Mouse (Mus musculus) heart, embryonic 15.5 days (tissue): Measurements from ENCODE around the gene Efna1. TPM values are rescaled to one million over a fixed set of nuclear protein-coding genes. Genes with fewer than 3 reads are reported as not detected.

Experiments
- ATAC-seq: fragments of 200-750 bp; cut with Nextera tagmentation; replicated peaks from 2 replicates; pipeline ENCODE4 v1.8.0; 2017; ENCODE audit warnings: low read depth, moderate TSS enrichment; ENCODE audit not compliant: insufficient number of reproducible peaks, insufficient read depth, low FRiP score
- H3K27ac ChIP-seq: fragments of 300-500 bp; sonication (generic); 2 replicates; pipeline ENCODE4 v1.5.1; 2015; ENCODE audit warnings: mild to moderate bottlenecking, inconsistent platforms
- H3K27me3 ChIP-seq: fragments of 300-500 bp; sonication (generic); 2 replicates; pipeline ENCODE4 v1.6.1; 2015; ENCODE audit warnings: inconsistent platforms
- H3K36me3 ChIP-seq: fragments of 300-500 bp; sonication (generic); 2 replicates; pipeline ENCODE4 v1.6.1; 2015; ENCODE audit warnings: mild to moderate bottlenecking, inconsistent platforms
- H3K4me1 ChIP-seq: fragments of 300-500 bp; sonication (generic); replicated peaks from 2 replicates; pipeline ENCODE4 v1.6.1; 2015; ENCODE audit warnings: inconsistent platforms
- H3K4me2 ChIP-seq: fragments of 300-500 bp; sonication (generic); 2 replicates; pipeline ENCODE4 v1.6.1; 2015; ENCODE audit warnings: inconsistent platforms, mild to moderate bottlenecking, moderate library complexity
- H3K4me3 ChIP-seq: fragments of 300-500 bp; sonication (generic); 2 replicates; pipeline ENCODE4 v1.5.1; 2015; ENCODE audit warnings: mild to moderate bottlenecking, inconsistent platforms
- H3K9ac ChIP-seq: fragments of 300-500 bp; sonication (generic); 2 replicates; pipeline ENCODE4 v1.6.1; 2015; ENCODE audit warnings: mild to moderate bottlenecking, inconsistent platforms
- H3K9me3 ChIP-seq: fragments of 300-500 bp; sonication (generic); replicated peaks from 2 replicates; pipeline ENCODE4 v1.6.1; 2016; ENCODE audit warnings: inconsistent platforms
- WGBS: fragments of 180-500 bp; shearing (Covaris S2); methylation state at CpG from one replicate; pipeline ENCODE4 v1.1.7; 2015; ENCODE audit warnings: mixed read lengths; 5-methylcytosine and 5-hydroxymethylcytosine counted together
- polyA plus RNA-seq: library from polyadenylated mRNA; unstranded; fragments of >200 nt; fragmentation: Nextera tagmentation; extraction: Ambion mirVana; gene quantifications from 2 replicates; pipeline ENCODE4 v1.2.1, GENCODE M21; 2015

Efna1 gene
- polyA plus RNA-seq, 1 experiment from 2014 or later: 35.0 TPM

DNA sequence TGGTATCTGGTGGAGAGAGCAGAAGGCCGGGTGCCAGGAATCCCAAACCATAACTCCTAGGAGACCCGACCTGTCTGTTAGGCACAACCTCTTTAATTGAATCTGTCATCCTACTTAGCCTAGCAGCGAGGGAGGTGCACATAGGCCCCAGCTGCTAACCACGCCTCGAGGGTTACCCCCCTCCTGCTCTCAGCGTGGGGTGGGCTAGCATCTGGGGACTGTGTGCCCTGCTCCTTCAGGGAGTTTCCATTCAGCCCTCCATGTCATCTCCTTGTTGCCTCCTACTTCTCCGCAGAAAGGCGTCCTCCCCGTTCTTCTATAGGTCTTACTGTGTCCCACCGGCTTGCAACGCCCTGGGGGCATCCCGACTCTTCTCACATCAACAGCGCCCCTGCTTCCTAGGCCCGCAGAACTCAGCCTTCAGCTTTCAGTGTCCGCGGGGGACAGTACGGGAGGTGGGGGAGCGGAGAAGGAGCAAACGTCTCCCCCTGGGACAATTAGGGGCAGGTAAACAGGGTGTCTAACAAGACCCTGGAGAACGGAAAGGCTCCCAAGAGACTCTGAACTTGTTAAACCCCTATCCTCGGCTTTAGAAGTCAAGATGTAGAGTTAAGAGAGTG, 38.1 kb upstream of the Efna1 start:
- no peak for ATAC-seq
- peak overlapping the region; percentile 62 for H3K4me3 ChIP-seq
- H3K27ac ChIP-seq: no peak overlapping the region
- peak overlapping the region; percentile 98 for H3K4me2 ChIP-seq
- no peaks in the 10 kb centered on the region for H3K9me3 ChIP-seq
- no peaks in the 10 kb centered on the region for H3K36me3 ChIP-seq
- 14% methylated on average over 21 of the region's 21 CpGs for WGBS
- H3K9ac ChIP-seq: no peak overlapping the region
- peaks cover 76% of the 10 kb centered on the region for H3K27me3 ChIP-seq
- peaks cover 75% of the 10 kb centered on the region for H3K4me1 ChIP-seq

DNA sequence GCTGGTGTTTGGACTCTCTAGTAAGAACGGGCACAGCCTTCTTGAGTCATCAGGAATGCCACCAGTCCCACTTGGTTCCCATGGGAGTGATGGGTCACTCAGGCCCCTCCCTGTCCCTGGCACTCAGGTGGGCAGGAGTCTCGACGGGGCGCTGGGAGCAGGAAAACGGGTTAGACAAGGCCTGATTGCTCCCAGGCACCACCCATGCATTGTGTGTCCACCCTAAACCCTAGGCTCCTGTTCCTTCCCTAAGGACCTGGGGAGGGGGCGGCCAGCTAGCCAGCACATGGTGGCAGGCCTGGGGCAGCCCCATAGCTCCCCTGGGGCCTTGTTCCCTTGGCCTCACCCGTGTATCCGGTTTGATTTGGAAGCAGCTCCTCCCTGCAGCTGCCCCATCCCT, 37.4 kb upstream of the Efna1 start:
- ATAC-seq: no peak
- no peak overlapping the region for H3K4me2 ChIP-seq
- 68% methylated on average over 8 of the region's 8 CpGs for WGBS
- H3K36me3 ChIP-seq: no peaks in the 10 kb centered on the region
- H3K27ac ChIP-seq: no peak overlapping the region
- no peak overlapping the region for H3K4me3 ChIP-seq
- no peak overlapping the region for H3K9ac ChIP-seq
- H3K4me1 ChIP-seq: peaks cover 76% of the 10 kb centered on the region
- peaks cover 69% of the 10 kb centered on the region for H3K27me3 ChIP-seq
- no peaks in the 10 kb centered on the region for H3K9me3 ChIP-seq

DNA sequence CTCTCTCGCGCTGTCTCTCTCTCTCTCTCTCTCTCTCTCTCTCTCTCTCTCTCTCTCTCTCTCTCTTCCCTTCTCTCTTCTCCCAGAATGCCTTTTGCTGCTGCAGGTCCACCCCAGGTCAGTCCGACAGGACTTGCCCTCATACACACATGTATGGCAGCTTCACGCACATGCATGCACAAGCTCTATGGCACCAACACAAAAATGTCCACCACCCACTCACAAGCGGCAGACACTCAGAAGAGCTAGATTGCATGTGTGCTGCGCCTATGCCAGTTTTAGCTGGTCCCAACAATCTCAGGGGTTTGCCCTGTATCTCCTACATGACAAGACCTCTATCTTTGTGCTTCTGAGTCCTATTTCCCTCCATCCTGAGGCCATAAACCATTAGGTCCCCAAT, 36.3 kb upstream of the Efna1 start:
- H3K4me2 ChIP-seq: peak overlapping the region; percentile 16; the same call in 1 of the 2 replicates
- no peak overlapping the region for H3K9ac ChIP-seq

DNA sequence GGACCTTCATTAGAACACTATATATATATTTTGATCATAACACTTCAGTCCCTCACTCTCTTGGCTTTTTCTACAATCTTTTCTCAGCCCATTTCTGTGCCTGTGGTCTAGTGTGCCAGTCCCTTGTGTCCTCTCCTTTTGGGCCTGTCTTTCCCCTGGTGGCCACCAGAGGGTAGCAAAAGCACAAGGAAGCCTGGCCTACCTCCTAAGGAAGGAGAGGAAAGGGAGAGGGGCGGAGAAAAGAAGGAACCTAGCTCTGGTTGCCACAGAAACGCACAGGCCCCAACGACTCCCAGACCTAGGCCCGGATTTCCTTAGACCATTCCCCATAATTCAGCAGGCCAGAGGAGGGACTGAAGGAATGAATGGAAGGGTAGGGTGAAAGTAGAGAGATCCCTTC, 35.9 kb upstream of the Efna1 start:
- peaks cover 62% of the 10 kb centered on the region for H3K4me1 ChIP-seq
- peaks cover 54% of the 10 kb centered on the region for H3K27me3 ChIP-seq
- 0% methylated on average over 4 of the region's 4 CpGs for WGBS
- H3K36me3 ChIP-seq: no peaks in the 10 kb centered on the region
- H3K27ac ChIP-seq: no peak overlapping the region
- peak overlapping the region; percentile 73; the same call in 1 of the 2 replicates for H3K4me2 ChIP-seq
- H3K9ac ChIP-seq: no peak overlapping the region
- no peak overlapping the region for H3K4me3 ChIP-seq
- H3K9me3 ChIP-seq: no peaks in the 10 kb centered on the region
- ATAC-seq: no peak

More for the DNA sequence above, 36.3 kb upstream of the Efna1 start:
- H3K9me3 ChIP-seq: no peaks in the 10 kb centered on the region
- H3K4me1 ChIP-seq: peaks cover 66% of the 10 kb centered on the region
- H3K27ac ChIP-seq: no peak overlapping the region
- WGBS: 52% methylated on average over 6 of the region's 6 CpGs
- no peak for ATAC-seq
- H3K4me3 ChIP-seq: no peak overlapping the region
- H3K27me3 ChIP-seq: peaks cover 58% of the 10 kb centered on the region
- H3K36me3 ChIP-seq: no peaks in the 10 kb centered on the region

DNA sequence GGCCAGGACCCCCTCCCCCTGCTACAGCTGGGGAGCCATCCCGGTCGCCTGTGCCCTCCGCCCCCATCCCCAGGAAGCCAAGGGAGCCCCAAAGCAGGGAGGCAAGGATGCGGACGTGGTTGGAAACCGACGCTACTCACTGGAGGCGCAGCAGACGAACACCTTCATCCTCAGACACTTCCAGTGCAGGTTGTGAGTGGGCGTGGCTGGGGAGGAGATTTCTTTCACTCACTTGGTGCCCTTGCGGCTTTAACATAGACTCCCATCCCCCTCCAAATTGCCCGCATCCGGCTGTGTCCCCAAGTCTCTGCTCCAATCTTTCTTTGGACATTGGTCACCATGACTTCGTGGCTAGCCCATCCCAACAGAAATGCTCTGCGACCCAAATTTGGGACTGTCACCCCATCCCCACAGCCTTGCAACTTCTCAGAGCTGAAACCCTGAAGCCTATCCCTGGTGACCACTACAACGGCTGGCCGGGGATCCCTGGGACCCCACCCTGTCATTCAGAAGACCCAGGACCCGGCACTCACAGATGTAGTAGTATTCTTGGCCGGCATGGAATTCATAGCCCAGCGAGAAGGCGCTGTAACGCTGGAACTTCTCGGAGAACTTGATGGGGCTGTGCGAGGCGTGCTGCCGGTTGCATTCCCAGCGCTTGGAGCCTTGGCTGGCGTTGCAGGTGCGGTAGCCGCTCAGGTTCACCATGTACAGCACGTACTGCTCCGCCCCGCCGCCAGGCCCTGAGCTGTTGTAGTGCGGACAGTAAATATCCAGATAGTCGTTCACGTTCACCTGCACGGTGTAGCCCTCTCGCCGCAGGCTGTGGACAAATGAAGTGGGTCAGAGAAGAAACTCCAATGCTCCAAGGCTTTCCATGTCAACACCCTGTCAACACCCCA, 35.2 kb upstream of the Efna1 start:
- Histone ChIP-seq H3K9ac (no peak overlapping the region), H3K27me3 (peaks cover 47% of the 10 kb centered on the region), H3K9me3 (no peaks in the 10 kb centered on the region), H3K27ac (no peak overlapping the region), H3K4me3 (peak overlapping the region; percentile 42), H3K4me1 (peaks cover 56% of the 10 kb centered on the region), H3K4me2 (peak overlapping the region; percentile 73), H3K36me3 (no peaks in the 10 kb centered on the region)
- ATAC-seq: no peak; the same call in 1 of the 2 replicates
- 18% methylated on average over 40 of the region's 40 CpGs for WGBS

DNA sequence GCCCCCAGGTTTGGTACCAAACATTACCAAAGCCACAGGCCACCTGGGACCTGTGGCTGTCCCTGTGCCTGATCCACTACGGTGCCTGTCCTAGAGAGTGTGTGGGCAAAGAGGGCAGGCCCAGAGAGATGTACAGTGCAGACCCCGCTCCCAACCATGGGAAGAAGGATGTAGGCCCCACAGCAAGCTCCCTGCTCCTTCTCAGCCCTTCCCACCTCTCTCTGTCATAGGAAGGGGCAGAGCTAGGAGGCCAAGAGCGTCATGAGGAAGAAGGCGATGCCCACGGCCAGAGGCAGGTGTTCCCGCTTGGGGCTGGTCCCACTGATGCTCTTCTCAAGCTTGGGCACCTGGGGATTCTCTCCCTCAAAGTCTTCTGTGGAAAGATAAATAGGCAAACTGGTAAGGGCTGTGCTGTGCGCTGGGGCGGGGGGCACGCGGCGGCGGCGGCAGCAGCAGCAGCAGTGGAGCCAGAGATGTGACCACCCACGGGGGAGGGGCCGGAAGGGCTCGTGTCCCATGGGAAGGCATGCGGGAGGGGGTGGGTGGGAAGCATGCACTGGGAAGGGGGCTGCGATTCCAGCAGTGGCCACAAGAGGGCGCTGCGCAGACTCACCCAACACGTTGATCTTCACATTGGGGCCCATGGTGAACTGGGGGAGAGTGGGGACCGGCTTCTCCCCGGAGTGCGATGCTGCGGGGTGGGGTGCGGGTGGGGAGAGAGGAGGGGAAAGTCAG, 34.4 kb upstream of the Efna1 start:
- Histone ChIP-seq H3K27me3 (peaks cover 39% of the 10 kb centered on the region), H3K4me1 (peaks cover 47% of the 10 kb centered on the region), H3K9me3 (no peaks in the 10 kb centered on the region), H3K4me3 (peak overlapping the region; percentile 42), H3K36me3 (no peaks in the 10 kb centered on the region), H3K9ac (peak overlapping the region; percentile 39; the same call in 1 of the 2 replicates), H3K4me2 (peak overlapping the region; percentile 73), H3K27ac (no peak overlapping the region)
- ATAC-seq: peak; percentile 28
- WGBS: 10% methylated on average over 25 of the region's 26 CpGs

DNA sequence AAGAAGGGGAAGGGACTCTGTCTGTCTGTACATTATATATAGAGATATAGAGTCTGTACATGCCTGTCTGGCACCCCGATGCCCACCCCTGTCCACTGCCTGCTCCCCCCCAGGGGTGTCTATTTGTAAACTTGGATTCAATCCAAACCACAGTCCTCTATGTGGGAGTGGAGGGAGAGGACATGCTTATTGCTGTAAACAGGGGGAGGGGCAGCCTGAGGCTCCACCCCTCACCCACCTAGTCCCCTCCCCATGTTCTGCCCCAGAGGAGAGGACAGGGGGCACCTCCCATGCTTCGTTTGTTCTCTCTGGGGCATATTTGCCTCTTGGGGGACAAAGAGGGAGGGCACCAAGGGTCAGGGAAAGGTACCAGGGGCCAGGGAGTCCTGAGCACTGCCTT, 33.8 kb upstream of the Efna1 start:
- Histone ChIP-seq H3K36me3 (no peaks in the 10 kb centered on the region), H3K9ac (0 out of 2 replicates have a peak overlapping the region, but pooled peaks have one; percentile 39), H3K27ac (no peak overlapping the region), H3K27me3 (peaks cover 33% of the 10 kb centered on the region), H3K4me2 (peak overlapping the region; percentile 73), H3K4me3 (peak overlapping the region; percentile 42), H3K4me1 (peaks cover 42% of the 10 kb centered on the region), H3K9me3 (no peaks in the 10 kb centered on the region)
- ATAC-seq: 0 out of 2 replicates have a peak, but pooled peaks have one; percentile 9
- WGBS: 51% methylated on average over 2 of the region's 2 CpGs

DNA sequence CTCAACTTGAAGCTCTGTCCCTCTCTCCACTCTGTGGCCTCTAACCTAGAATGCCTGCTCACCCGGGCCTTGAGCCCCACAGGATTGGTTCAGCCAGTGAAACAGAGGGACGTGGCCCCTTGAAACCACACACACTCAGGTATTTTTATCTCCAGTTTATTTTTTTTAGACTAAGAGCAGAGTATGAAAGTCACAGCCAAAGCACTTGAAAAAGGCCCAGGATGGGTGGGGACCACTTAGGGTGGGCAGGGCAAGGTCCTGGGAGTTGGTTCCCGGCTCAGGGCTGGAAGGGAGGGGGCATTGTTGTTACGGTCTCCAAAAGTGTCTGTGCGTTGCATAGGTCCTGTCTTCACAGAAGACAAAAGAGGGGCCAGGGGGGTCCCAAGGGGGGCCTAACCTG, 33.4 kb upstream of the Efna1 start:
- Histone ChIP-seq H3K4me1 (peaks cover 37% of the 10 kb centered on the region), H3K4me3 (no peak overlapping the region), H3K27me3 (peaks cover 29% of the 10 kb centered on the region), H3K9me3 (no peaks in the 10 kb centered on the region), H3K36me3 (no peaks in the 10 kb centered on the region), H3K4me2 (0 out of 2 replicates have a peak overlapping the region, but pooled peaks have one; percentile 73), H3K27ac (no peak overlapping the region), H3K9ac (no peak overlapping the region)
- WGBS: 47% methylated on average over 5 of the region's 5 CpGs
- no peak for ATAC-seq

DNA sequence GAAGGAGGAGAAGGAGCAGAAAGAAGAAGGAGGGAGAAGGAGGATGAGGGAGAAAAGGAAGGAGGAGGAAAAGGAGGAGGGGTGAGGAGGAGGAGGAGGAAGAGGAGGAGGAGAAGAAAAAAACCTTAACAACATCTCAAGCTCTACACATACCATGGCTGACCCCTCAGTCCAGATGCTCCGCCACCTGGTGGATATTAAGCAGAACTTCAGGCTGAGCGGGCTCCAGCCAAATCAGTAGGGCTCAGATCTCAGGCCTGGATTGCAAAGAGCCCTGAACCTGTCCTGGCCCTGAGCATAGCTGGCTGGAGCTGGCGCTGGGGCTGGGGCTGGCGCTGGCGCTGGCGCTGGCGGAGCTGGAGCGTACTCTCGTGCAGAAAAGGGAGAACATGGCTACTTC, 27.1 kb upstream of the Efna1 start:
- Histone ChIP-seq H3K27me3 (no peaks in the 10 kb centered on the region), H3K9me3 (no peaks in the 10 kb centered on the region), H3K4me3 (no peak overlapping the region), H3K36me3 (no peaks in the 10 kb centered on the region), H3K9ac (no peak overlapping the region), H3K27ac (no peak overlapping the region), H3K4me2 (no peak overlapping the region), H3K4me1 (0 out of 2 replicates have a peak, but pooled peaks cover 2% of the 10 kb centered on the region)
- peak; percentile 84 for ATAC-seq
- 4% methylated on average over 9 of the region's 9 CpGs for WGBS

DNA sequence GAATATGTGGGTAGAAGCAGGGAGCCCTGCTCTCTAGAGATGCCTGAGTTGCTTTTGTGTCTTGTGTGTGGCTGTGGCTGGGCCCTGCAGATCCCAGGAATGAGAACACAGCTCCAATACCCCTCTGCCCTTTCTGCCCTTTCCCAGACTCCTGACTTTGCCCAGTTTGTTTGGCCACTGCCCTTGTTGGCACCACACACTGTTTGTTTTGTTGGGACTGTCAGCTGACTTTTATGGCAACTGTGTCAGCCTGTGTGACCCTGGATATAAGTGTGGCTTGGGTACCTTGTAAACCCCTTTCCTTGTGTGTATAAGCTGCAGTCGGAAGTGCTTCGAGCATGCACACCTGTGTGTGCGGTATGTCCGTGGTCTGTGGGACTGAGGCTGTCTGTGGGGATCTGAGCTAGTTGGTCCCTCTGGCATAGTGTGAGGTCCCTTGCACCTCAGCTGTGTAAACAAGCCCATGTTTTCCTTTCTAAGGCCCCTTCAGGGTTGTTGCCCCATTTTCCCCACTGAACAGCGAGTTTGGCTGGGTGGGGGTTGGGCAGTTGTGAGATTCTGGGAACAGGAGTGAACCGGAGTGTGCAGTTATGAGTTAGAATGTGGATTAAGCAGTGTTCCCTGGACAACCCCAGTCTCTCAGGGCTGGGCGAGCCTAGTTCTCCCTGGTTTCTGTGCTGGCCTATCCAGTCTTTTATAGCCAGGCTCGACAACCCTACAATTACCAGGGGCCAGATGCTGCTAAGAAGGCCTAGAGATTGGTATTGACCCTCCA, 24.8 kb upstream of the Efna1 start:
- 77% methylated on average over 8 of the region's 8 CpGs for WGBS
- Histone ChIP-seq H3K27ac (no peak overlapping the region), H3K27me3 (no peaks in the 10 kb centered on the region), H3K4me2 (no peak overlapping the region), H3K4me3 (no peak overlapping the region), H3K9me3 (no peaks in the 10 kb centered on the region), H3K4me1 (0 out of 2 replicates have a peak, but pooled peaks cover 2% of the 10 kb centered on the region), H3K9ac (no peak overlapping the region), H3K36me3 (no peaks in the 10 kb centered on the region)
- no peak for ATAC-seq
